Mouse (Mus musculus): ENCODE measurements around the gene Cox19.

DNA sequence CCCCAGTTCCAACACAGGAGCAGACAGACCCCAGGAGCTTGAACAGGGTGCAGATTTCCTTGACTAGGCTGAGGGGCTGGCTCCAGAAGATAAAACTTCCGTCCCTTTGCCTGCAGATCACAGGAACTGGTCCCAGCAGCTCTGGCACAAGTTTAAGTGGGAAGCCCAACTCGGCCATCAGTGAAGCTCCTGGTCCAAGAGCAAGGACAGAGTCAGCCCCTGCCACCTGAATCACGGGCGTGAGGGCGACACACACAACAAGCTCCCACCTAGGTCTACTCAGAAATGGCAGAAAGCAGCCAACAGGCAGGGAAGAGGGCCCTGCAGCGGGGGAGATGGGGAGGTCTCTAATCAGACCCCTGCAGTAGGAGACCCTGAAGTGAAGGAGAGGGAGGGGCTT, 19.1 kb upstream of the Cox19 start:
- TF ChIP-seq POLR2A (IDR thresholded peaks at IDR 0.05; ENCODE audit: insufficient read depth, low read depth, low read length): no peak
- no peak for TF ChIP-seq CTCF (IDR thresholded peaks at IDR 0.05)
- no peak for TF ChIP-seq EP300 (IDR thresholded peaks at IDR 0.05; ENCODE audit: insufficient read depth, low read depth, low read length)

Data from heart, adult 2 months (tissue).